Mouse (Mus musculus) embryo, embryonic 10.5 days (tissue): ENCODE data around the gene Dhodh.

Source experiments
- DNase-seq: peaks from one replicate; pipeline ENCODE4 v3.0.0-alpha.2; 2015; ENCODE audit warnings: low spot score

Dhodh gene

DNA sequence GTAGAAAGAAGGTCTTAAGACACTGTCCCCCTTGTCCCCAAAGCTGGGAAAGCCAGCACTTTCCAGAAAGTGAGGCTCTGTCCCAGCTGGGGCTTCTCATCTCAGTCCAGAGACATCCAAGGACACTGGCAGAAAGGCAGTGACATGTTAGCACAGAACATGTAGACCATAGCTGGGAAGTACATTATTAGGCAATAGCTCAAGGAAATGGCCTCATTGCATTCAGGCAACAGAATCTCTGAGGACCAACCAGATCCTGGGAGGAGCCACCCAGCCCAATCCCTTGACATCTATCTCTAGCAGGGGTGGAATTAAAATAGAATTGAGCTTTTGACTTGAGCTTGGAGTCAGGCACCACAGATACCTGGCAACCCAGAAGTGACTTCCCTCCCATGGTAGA, 22.8 kb downstream of the Dhodh start:
- DNase-seq, result no peak

DNA sequence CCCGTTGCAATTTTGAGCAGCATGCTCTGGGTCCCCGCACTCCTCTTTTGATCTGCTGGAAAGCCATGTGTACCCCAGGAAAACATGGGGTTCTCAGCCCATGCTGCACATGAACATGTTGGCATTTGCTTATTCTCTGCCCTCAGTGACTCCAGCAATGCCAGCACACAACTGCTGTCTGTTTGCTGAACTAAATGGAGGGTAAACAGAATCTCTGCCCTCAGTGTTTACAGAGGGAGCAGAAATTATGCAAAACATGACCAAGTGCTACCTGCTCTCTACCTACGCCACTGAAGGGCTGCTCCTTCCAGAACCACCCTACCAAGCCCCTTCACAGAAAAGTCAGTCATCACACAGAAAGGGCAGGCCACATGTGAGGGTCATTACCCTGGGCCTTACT, 23.6 kb downstream of the Dhodh start:
- no peak for DNase-seq

DNA sequence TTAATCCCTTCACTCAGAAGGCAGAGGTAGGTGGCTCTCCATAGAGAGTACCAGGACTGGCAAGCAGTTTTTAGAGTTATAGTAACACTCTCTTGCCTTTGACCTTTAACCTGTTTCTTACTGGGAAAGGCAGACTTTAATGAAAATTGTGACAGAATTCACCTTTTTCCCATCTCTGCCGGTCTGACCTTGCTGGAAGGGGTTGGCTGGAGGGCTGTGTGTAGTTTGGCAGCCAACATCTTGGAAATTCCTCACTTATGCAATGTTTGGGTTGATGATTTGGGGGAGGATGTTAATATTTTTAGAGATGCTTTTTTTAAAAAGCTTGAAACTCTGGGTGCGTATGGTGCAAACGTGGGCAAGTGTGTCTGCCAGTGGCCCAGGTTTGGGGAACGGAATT, 24.2 kb downstream of the Dhodh start:
- no peak for DNase-seq

DNA sequence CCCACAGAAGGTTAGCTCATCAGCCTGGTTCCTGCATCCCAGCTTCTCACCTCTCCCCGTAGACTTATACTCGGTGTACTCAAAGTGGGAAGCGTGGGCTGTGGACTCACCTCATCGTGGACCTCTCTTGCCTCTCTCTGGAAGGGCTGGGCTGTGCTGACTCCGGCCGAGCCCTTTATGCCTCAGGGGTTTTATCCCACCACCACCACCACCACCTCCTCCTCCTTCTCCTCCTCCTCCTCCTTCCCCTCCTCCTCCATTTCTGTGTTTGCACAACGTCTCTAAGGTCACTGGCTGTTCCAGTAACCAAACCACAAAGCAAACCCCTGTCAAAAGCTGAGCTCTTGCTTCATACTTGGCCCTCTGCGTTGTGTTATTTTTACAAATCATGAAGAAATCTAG, 29.6 kb downstream of the Dhodh start, which contains the start of gene Hp:
Gene Hp (minus strand): TSS at position 273 of the 402 bp plus-strand sequence.
- no peak for DNase-seq

DNA sequence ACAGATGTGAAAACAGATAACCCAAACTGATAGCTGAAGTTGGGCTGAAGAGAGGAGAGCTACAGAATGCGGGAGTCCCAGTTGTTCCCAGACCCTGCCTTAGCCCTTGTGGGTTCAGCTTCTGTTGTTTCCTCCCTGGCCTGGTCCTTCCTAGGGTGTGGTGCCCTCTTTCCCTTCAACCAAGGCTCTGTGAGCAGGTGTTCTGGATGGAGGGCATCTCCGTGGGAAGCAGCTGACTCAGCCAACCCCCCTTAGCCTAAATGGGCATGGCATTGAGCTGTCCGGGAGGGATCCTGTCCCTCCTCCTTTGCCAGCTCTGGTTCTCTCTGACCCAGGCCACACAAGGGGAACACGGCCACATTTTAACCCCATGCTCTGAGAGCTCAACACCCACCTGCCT, 32.2 kb downstream of the Dhodh start:
- no peak for DNase-seq

DNA sequence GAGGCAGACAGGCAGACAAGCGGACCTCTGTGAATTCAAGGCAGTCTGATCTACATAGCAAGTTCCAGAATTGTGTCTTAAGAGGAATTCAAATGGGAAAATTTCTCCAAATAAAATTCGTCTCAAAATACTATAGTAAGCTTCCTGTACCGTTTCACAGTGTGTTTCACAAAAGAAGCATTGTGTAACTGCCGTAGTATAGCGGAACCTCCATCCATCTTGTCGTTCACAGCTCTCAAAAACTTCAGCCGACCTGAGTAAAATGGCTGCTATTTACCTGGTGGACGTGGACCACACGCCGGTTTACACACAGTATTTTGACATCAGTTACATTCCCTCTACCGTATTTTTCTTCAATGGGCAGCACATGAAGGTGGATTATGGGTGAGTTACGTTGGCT, 37.3 kb downstream of the Dhodh start:
- DNase-seq, result no peak

DNA sequence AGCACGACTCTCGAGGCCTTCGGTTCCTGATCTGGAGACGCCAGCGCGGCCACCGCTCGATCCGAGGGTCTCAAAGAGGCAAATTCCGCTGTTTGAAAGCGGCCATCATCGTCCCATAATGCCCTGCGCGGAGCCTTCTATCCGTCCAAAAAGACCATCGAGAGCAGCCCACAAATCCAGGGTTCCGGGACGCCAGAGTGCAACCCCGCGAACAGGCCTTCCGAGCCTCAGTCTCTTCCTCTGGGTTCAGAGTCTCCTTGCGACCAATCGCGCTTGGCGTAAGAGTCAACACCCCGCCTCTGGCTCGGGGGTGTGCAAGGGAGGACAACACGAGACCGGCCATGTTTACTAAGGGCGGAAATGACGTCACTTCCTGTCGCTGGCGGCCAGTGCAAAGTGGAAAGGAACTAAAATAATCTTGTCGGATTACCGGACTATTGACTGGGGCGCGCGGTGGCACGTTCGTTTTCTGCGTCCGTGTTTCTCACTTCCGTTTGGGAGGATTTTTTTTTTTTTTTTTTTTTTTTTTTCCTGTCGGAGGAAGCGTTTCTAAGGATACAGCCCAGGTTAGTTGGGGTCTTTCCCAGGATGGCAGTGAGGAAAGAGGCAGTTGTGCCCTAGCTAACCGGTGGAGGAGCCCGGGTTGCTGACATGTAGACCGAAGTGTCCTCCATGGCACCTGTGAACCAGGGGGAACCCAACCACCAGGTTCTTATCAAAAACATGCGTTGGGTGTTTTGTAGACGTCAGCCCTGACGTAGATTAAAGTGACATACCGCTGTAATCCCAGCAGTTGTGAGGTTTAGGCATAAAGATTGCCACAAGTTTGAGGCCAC, 42.8 kb downstream of the Dhodh start, which contains the start of the genes Dhx38 and Txnl4b:
Gene Dhx38 (minus strand): TSS at position 364 of the 836 bp plus-strand sequence.
Gene Txnl4b (plus strand): TSS at position 395 of the 836 bp plus-strand sequence.
- peak; percentile 100 for DNase-seq

DNA sequence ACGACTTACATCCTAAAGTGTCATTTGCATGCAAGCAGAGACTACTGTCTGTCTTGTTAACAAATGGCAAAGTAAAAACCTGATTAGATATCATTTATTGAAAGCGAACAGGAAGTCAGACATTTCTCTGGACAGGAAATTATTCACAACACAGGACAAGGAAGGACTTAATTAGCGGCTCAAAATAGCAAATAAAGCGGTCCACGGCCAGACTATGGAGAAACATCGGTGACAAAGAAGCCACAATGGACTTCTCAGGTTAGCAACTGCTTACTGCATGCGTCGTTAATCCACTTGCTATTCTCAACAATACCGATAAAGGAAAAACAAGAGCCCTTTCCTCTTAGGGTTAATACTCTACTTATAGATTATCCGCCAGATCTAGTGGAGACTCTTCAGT, 43.7 kb downstream of the Dhodh start:
- no peak for DNase-seq

DNA sequence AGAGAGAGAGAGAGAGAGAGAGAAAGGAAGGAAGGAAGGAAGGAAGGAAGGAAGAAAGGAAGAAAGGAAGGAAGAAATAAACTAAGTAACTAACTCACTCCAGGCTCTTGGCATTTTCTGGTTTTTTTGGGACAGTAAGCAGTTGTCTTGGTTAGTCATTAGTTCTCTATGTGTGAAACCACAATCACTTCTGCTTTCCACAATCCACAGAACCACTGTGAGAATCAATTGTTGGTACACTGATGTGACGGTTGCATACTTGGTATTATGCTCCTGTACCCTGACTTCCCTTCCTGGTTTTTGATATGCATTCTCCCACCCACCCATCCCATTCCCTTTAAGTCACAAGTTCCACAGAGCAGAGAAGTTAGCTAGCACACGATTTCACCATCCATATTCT, 44.6 kb downstream of the Dhodh start:
- no peak for DNase-seq

DNA sequence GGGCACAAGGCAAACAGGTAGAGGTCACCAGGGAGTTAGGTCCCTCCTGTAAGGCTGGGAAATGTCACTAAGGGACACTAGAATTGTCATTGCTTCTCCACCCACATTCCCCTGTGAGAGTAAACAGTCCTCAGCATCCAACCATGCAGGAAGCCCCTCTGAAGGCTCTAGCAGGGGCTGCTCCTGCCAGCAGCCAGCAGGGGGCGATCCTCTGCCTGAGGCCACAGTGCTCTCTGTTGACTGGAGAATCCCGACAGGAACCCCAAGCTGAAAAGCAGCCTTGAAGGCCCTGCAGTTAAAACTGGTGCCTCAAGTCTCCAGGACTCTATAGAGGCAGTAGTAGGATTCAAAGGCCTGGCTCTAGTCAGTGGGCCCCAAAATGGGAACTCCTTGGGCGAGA, 56.8 kb downstream of the Dhodh start:
- DNase-seq, result peak; percentile 44

DNA sequence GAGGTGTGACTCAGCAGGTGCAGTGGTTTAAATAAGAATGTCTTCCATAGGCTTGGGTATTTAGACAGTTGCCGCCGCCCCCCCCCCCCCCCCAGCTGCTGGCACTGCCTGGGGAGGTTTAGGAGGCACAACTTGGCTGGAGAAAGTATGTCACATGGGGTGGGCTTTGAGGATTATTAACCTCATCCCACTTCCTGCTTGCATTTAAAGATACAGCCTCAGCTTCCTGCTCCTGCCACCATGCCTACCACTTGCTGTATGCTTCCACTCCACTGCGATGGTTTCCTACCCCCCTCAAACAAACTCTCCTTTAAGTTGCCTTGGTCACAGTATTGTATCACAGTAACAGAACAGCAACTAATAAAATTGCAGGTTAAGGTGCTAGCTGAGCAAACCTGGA, 64.4 kb downstream of the Dhodh start:
- DNase-seq, result no peak

DNA sequence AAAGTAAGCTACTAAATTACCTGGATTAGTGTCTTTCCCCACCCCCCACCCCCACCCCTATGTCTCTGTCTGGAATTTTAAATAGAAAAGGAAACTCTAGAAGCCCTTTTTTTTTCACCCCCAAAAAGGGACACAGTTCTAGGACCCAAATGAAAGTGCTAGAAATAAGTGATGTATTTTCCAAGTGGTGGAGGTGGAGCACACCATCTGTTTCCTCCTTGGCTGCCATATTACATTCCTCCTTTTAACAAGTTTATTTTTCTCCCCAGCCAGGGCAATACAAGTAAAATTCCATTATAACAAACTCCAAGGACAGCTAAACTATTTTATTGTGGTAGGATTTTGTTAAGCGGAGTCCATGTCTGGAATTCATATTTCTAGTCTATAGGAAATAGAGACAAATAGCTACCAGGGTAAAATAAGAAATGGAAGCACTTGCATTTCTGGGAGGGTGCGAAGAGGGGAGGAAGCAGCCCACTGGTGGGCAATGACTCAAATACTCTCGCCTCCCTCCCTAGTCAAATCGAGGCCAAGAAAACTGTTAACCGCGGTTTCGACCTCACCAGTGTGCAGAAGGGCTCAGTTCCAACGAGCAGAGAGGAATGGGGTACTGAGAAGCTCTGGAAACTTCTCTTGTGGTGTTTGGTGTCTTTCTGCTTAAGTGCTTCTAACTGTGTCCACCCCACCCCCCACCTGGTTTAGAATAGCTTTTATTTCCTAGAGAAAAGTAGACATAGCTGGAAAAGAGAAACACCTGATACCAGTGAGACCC, 65.5 kb downstream of the Dhodh start:
- DNase-seq, result no peak

DNA sequence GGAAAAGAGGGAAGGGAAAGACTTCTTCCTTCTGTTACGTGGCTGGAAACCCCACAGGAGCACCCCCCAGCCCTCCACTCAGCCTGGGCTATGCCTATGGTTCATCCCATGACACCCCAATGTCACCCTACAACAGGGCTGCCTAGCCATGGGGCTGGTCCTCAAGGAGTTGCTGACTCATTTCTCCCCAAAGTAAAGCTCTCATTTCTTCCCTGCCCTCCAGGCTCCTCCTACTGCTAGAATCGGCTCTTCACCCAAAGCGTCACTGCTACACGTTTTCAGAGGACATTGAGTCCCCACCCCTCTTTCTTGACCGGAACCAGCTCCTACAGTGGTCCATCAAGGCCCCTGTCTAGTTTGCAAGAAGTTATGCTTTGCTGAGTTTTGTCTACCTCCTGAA, 66.3 kb downstream of the Dhodh start:
- no peak for DNase-seq
